Mouse (Mus musculus): ENCODE data around the gene Ddx4. TPM values are rescaled to one million over a fixed set of nuclear protein-coding genes. Genes with fewer than 3 reads are reported as not detected.

The Ddx4 gene
- polyA plus RNA-seq, 1 experiment: 2.5 TPM

DNA sequence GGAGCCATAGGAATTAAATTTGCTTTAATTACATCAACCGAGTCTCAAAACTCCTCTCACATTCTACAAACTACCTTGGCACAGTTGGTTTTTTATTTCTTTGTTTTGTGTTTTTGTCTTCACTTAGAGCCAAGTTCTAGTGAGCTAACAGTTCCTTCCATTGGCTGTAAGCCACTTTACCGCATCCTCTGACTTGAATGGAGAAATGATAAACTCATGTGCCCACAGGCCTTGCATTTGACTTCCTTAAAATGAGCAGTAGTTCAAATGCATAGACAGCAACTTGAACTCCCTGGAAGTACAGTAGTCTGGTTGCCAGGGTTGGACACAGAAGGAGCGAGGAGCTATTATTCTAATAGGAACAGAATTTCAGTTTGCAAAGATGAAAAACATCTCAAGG, 9.4 kb downstream of the Ddx4 start:
- H3K4me1 ChIP-seq (ENCODE audit: control insufficient read depth, insufficient read depth, low read length): no peaks in the 10 kb centered on the region
- TF ChIP-seq CTCF (IDR thresholded peaks at IDR 0.05; ENCODE audit: extremely low read depth, insufficient read depth, low read length) (no peak), POLR2A (IDR thresholded peaks at IDR 0.05; ENCODE audit: extremely low read depth, insufficient read depth, low read length) (no peak)
- H3K27ac ChIP-seq (ENCODE audit: insufficient read depth, low read length): no peak overlapping the region
- H3K4me3 ChIP-seq (ENCODE audit: insufficient read depth, low read length): no peak overlapping the region

- no peaks in the 10 kb centered on the region for H3K4me1 ChIP-seq (ENCODE audit: control insufficient read depth, insufficient read depth, low read length)
- TF ChIP-seq POLR2A (IDR thresholded peaks at IDR 0.05; ENCODE audit: extremely low read depth, insufficient read depth, low read length): no peak
- no peak for TF ChIP-seq CTCF (IDR thresholded peaks at IDR 0.05; ENCODE audit: extremely low read depth, insufficient read depth, low read length)
- H3K27ac ChIP-seq (ENCODE audit: insufficient read depth, low read length): no peak overlapping the region
- H3K4me3 ChIP-seq (ENCODE audit: insufficient read depth, low read length): no peak overlapping the region
These were observed 13.2 kb downstream of the Ddx4 start for GRCm38 (mm10) chr13:112639111-112639510.

DNA sequence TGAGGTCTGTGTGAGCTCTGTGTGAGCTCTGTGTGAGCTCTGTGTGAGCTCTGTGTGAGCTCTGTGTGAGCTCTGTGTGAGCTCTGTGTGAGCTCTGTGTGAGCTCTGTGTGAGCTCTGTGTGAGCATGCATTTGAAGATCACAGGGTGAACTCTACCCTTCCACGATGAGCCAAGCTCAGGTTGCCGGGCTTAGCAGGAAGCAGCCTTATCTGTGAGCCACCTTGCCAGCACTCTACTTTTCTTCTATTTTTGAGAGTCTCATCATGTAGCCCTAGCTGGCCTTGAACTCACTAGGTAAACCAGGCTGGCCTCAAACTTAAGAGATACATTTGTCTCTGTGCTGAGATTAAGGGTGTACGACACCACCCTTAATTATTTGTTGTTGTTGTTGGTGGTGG, 15.8 kb downstream of the Ddx4 start:
- Histone ChIP-seq H3K4me1 (ENCODE audit: control insufficient read depth, insufficient read depth, low read length) (no peaks in the 10 kb centered on the region), H3K27ac (ENCODE audit: insufficient read depth, low read length) (no peak overlapping the region), H3K4me3 (ENCODE audit: insufficient read depth, low read length) (no peak overlapping the region)
- TF ChIP-seq POLR2A (IDR thresholded peaks at IDR 0.05; ENCODE audit: extremely low read depth, insufficient read depth, low read length) (no peak), CTCF (IDR thresholded peaks at IDR 0.05; ENCODE audit: extremely low read depth, insufficient read depth, low read length) (no peak)

DNA sequence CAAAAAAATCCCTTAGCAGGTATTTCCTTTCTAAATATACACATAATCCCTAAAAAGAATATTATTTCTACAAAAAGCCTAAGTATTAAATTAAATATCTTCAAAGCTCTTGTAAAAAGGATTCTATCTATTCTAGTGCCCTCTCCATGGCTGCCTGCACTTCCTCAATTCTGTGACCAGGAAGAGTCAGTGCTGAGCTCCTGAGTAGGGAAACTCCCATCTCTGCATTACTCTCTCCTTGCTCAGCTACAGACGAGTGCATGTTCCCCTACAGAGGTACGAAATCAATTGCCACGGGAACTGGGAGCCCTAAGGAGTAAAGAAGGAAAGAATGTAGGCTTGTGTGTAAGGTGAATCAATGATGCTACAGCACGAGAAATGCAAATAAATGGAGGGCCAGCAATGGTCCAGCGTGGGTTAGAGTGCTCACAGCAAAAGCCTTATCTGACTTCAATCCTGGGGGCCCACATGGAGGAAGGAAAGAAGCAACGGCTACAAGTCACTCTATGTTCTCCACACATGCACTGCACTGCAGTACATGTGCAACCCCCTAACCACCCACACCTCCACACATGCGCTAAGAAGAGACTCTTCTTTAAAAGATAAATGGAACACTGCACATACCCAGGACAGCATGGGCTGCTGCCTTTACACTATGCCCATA, 17.0 kb downstream of the Ddx4 start:
- Histone ChIP-seq H3K27ac (ENCODE audit: insufficient read depth, low read length) (no peak overlapping the region), H3K4me3 (ENCODE audit: insufficient read depth, low read length) (no peak overlapping the region), H3K4me1 (ENCODE audit: control insufficient read depth, insufficient read depth, low read length) (no peaks in the 10 kb centered on the region)
- no peak for TF ChIP-seq CTCF (IDR thresholded peaks at IDR 0.05; ENCODE audit: extremely low read depth, insufficient read depth, low read length)
- no peak for TF ChIP-seq POLR2A (IDR thresholded peaks at IDR 0.05; ENCODE audit: extremely low read depth, insufficient read depth, low read length)

GRCm38 (mm10) chr13:112625566-112625965, 26.7 kb downstream of the Ddx4 start:
- TF ChIP-seq CTCF (IDR thresholded peaks at IDR 0.05; ENCODE audit: extremely low read depth, insufficient read depth, low read length) (no peak), POLR2A (IDR thresholded peaks at IDR 0.05; ENCODE audit: extremely low read depth, insufficient read depth, low read length) (no peak)
- no peaks in the 10 kb centered on the region for H3K4me1 ChIP-seq (ENCODE audit: control insufficient read depth, insufficient read depth, low read length)
- no peak overlapping the region for H3K4me3 ChIP-seq (ENCODE audit: insufficient read depth, low read length)
- no peak overlapping the region for H3K27ac ChIP-seq (ENCODE audit: insufficient read depth, low read length)

- TF ChIP-seq POLR2A (IDR thresholded peaks at IDR 0.05; ENCODE audit: extremely low read depth, insufficient read depth, low read length) (no peak), CTCF (IDR thresholded peaks at IDR 0.05; ENCODE audit: extremely low read depth, insufficient read depth, low read length) (no peak)
- no peak overlapping the region for H3K4me3 ChIP-seq (ENCODE audit: insufficient read depth, low read length)
- H3K4me1 ChIP-seq (ENCODE audit: control insufficient read depth, insufficient read depth, low read length): no peaks in the 10 kb centered on the region
- no peak overlapping the region for H3K27ac ChIP-seq (ENCODE audit: insufficient read depth, low read length)
These were observed 27.7 kb downstream of the Ddx4 start for GRCm38 (mm10) chr13:112624622-112625021.

DNA sequence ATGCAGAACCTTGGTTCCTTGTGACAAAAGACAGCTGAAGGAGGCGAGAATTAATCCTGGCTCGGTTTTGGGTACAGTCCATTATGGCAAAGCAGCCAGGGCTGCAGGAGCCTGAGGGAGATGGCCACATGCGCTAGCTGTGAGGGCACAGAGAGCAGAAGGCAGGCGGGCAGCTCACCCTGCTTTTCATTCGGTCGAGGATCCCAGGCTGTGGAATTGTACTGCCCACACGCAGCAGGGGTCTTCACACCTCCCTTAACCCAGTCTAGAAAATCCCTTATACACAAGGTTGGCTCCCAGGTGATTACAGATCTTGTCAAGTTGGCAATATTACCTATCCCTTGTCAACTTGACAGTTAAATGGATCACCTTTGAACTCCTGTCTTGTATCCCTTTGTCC, 28.6 kb downstream of the Ddx4 start:
- no peak for TF ChIP-seq POLR2A (IDR thresholded peaks at IDR 0.05; ENCODE audit: extremely low read depth, insufficient read depth, low read length)
- TF ChIP-seq CTCF (IDR thresholded peaks at IDR 0.05; ENCODE audit: extremely low read depth, insufficient read depth, low read length): no peak

DNA sequence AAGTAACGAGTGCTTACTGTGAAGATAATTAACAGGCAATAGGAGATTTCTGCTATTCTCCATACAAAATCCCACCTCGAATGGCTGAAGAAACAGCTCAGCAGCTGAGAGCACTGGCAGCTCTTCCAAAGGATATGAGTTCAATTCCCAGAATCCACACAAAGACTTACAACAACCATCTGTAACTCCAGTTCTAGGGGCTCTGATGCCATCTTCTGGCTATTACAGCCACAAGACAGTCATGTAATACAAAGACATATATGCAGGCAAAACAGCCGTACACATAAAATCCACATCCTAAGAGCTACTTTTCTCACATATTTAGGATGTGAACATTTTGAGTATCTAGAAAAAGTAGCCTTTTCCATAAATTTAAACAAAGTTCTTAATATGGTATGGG, 30.7 kb downstream of the Ddx4 start:
- TF ChIP-seq CTCF (IDR thresholded peaks at IDR 0.05; ENCODE audit: extremely low read depth, insufficient read depth, low read length) (no peak), POLR2A (IDR thresholded peaks at IDR 0.05; ENCODE audit: extremely low read depth, insufficient read depth, low read length) (no peak)
- Histone ChIP-seq H3K27ac (ENCODE audit: insufficient read depth, low read length) (no peak overlapping the region), H3K4me1 (ENCODE audit: control insufficient read depth, insufficient read depth, low read length) (no peaks in the 10 kb centered on the region), H3K4me3 (ENCODE audit: insufficient read depth, low read length) (no peak overlapping the region)

More for the DNA sequence above, 28.6 kb downstream of the Ddx4 start:
- Histone ChIP-seq H3K4me1 (ENCODE audit: control insufficient read depth, insufficient read depth, low read length) (no peaks in the 10 kb centered on the region), H3K27ac (ENCODE audit: insufficient read depth, low read length) (no peak overlapping the region), H3K4me3 (ENCODE audit: insufficient read depth, low read length) (no peak overlapping the region)

- no peak for TF ChIP-seq CTCF (IDR thresholded peaks at IDR 0.05; ENCODE audit: extremely low read depth, insufficient read depth, low read length)
- no peak for TF ChIP-seq POLR2A (IDR thresholded peaks at IDR 0.05; ENCODE audit: extremely low read depth, insufficient read depth, low read length)
- H3K4me1 ChIP-seq (ENCODE audit: control insufficient read depth, insufficient read depth, low read length): no peaks in the 10 kb centered on the region
- no peak overlapping the region for H3K27ac ChIP-seq (ENCODE audit: insufficient read depth, low read length)
- no peak overlapping the region for H3K4me3 ChIP-seq (ENCODE audit: insufficient read depth, low read length)
These were observed 43.7 kb downstream of the Ddx4 start for GRCm38 (mm10) chr13:112608606-112609005.

- Histone ChIP-seq H3K27ac (ENCODE audit: insufficient read depth, low read length) (no peak overlapping the region), H3K4me3 (ENCODE audit: insufficient read depth, low read length) (no peak overlapping the region), H3K4me1 (ENCODE audit: control insufficient read depth, insufficient read depth, low read length) (no peaks in the 10 kb centered on the region)
- TF ChIP-seq POLR2A (IDR thresholded peaks at IDR 0.05; ENCODE audit: extremely low read depth, insufficient read depth, low read length) (no peak), CTCF (IDR thresholded peaks at IDR 0.05; ENCODE audit: extremely low read depth, insufficient read depth, low read length) (no peak)
These were observed 47.9 kb downstream of the Ddx4 start for GRCm38 (mm10) chr13:112604411-112604810.
